24 mouse cellular contexts compared by ENCODE assay signal in the genomic region with DNA sequence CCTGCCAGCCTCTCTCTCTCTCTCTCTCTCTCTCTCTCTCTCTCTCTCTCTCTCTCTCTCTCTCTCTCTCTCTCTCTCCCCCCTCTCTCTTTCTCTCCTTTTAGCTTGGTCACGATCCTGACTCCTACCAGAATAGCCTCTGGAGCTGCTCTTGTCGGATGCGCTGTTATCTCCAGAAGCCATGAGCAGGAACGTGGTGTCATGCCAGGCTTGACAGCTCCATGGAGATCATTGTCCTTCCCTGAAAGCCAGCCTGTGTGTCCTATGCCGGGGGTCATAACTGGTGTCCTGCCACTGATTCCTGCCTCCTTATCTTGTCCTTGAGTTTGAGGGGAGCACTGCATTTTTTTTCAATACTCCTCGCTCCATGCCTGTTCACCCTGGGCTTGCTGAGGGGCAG. TPM values are rescaled to one million over a fixed set of nuclear protein-coding genes. Genes with fewer than 3 reads are reported as not detected.
"Had no signal": no experiment of that assay in that cellular context is flagged by ENCODE, and none has a peak within 500 bp of the region (broad histone marks: within the 10 kb centered on the region; RNA-seq: fewer than 3 reads in every experiment).

No protein-coding gene starts in this region.

- H3K27ac ChIP-seq: kidney, embryonic 15.5 days; limb, embryonic 10.5 days; liver, embryonic 15.5 days; midbrain, embryonic 15.5 days; stomach, postnatal 0 days had no signal

- H3K4me1 ChIP-seq: limb, embryonic 10.5 days; midbrain, embryonic 15.5 days had no signal

- H3K9me3 ChIP-seq: kidney, embryonic 15.5 days; limb, embryonic 10.5 days; liver, embryonic 15.5 days; megakaryocyte, embryonic 14.5 days; midbrain, embryonic 15.5 days had no signal

- H3K36me3 ChIP-seq: kidney, embryonic 15.5 days; limb, embryonic 10.5 days; liver, embryonic 15.5 days; midbrain, embryonic 15.5 days had no signal

- H3K27me3 ChIP-seq: kidney, embryonic 15.5 days; liver, embryonic 15.5 days; midbrain, embryonic 15.5 days had no signal

- H3K4me3 ChIP-seq: kidney, embryonic 15.5 days; limb, embryonic 10.5 days; liver, embryonic 15.5 days; megakaryocyte, embryonic 14.5 days; midbrain, embryonic 15.5 days had no signal

- H3K4me2 ChIP-seq: kidney, embryonic 15.5 days; liver, embryonic 11.5 days; liver, embryonic 15.5 days; lung, embryonic 14.5 days; midbrain, embryonic 11.5 days; midbrain, embryonic 15.5 days had no signal

- DNase-seq: kidney, postnatal 14 days; lung, embryonic 14.5 days; lung, postnatal 10 days; lung, postnatal 4 days; right cerebral cortex, postnatal 14 days; thymus, adult 2 months; thymus, postnatal 25 days had no signal

- H3K9ac ChIP-seq: kidney, embryonic 15.5 days; liver, embryonic 15.5 days; lung, embryonic 14.5 days; midbrain, embryonic 15.5 days had no signal

RNA-seq across cellular contexts. Expression of gene Smco2, which starts 5.0 kb away (rescaled TPM):
- total RNA-seq: layer of hippocampus, adult 8-10 months; layer of hippocampus, postnatal 14 days; left cerebral cortex, adult 18-20 months; left cerebral cortex, postnatal 10 days had no signal
- polyA plus RNA-seq: kidney, embryonic 15.5 days; large intestine, adult 2 months; limb, embryonic 10.5 days; limb, embryonic 14.5 days; liver, embryonic 11.5 days; liver, embryonic 15.5 days; lung, embryonic 14.5 days; midbrain, embryonic 11.5 days; midbrain, embryonic 15.5 days; neural tube, embryonic 14.5 days; small intestine, adult 2 months; stomach, postnatal 0 days; thymus, adult 2 months; urinary bladder, adult 2 months had no signal
